Mouse (Mus musculus) kidney, adult 2 months (tissue): ENCODE measurements around the gene Mblac1. TPM values are rescaled to one million over a fixed set of nuclear protein-coding genes. Genes with fewer than 3 reads are reported as not detected.

ENCODE experiments used
- DNase-seq: peaks from one replicate; pipeline ENCODE4 v3.0.0; 2021
- H3K27ac ChIP-seq: fragments of 200-500 bp; 2 replicates; pipeline ENCODE4 v1.5.1; 2012; ENCODE audit warnings: low read depth, low read length, control low read depth, inconsistent platforms; ENCODE audit not compliant: insufficient read depth
- H3K27me3 ChIP-seq: fragments of 200-500 bp; replicated peaks from 2 replicates; pipeline ENCODE4 v1.6.1; 2012; ENCODE audit warnings: mild to moderate bottlenecking, moderate library complexity, low read length, inconsistent platforms; ENCODE audit not compliant: control insufficient read depth, insufficient read depth
- H3K36me3 ChIP-seq: fragments of 200-500 bp; 2 replicates; pipeline ENCODE4 v1.6.1; 2012; ENCODE audit warnings: mild to moderate bottlenecking, moderate library complexity, low read length, inconsistent platforms; ENCODE audit not compliant: control insufficient read depth, insufficient read depth
- H3K4me1 ChIP-seq: fragments of 200-500 bp; 2 replicates; pipeline ENCODE4 v1.6.1; 2011; ENCODE audit warnings: low read length; ENCODE audit not compliant: control insufficient read depth, insufficient read depth
- H3K4me3 ChIP-seq: fragments of 200-500 bp; 2 replicates; pipeline ENCODE4 v1.5.1; 2011; ENCODE audit warnings: mild to moderate bottlenecking, low read depth, low read length, control low read depth; ENCODE audit not compliant: insufficient read depth
- CTCF ChIP-seq: fragments of 200-500 bp; conservative IDR thresholded peaks from 2 replicates; pipeline ENCODE4 v1.5.1; 2011; ENCODE audit warnings: low read depth, mild to moderate bottlenecking, control low read depth, low read length, moderate library complexity, mixed read lengths; ENCODE audit not compliant: insufficient read depth, insufficient read length
- POLR2A ChIP-seq: fragments of 200-500 bp; IDR thresholded peaks from one replicate; pipeline ENCODE4 v1.6.1; 2011; ENCODE audit warnings: low read depth, low read length, control low read depth
- WGBS: fragments of 180-500 bp; shearing (Covaris S2); methylation state at CpG from one replicate; pipeline ENCODE4 v1.1.7; 2018; 5-methylcytosine and 5-hydroxymethylcytosine counted together
- polyA plus RNA-seq: library from polyadenylated mRNA; depleted of rRNA; stranded (reverse); fragments of >200 nt; gene quantifications from 2 replicates; pipeline ENCODE4 v1.2.3, GENCODE M21; 2012; rRNA removed

The Mblac1 gene
- 3.6 and 4.4 TPM in 2 replicates for polyA plus RNA-seq

DNA sequence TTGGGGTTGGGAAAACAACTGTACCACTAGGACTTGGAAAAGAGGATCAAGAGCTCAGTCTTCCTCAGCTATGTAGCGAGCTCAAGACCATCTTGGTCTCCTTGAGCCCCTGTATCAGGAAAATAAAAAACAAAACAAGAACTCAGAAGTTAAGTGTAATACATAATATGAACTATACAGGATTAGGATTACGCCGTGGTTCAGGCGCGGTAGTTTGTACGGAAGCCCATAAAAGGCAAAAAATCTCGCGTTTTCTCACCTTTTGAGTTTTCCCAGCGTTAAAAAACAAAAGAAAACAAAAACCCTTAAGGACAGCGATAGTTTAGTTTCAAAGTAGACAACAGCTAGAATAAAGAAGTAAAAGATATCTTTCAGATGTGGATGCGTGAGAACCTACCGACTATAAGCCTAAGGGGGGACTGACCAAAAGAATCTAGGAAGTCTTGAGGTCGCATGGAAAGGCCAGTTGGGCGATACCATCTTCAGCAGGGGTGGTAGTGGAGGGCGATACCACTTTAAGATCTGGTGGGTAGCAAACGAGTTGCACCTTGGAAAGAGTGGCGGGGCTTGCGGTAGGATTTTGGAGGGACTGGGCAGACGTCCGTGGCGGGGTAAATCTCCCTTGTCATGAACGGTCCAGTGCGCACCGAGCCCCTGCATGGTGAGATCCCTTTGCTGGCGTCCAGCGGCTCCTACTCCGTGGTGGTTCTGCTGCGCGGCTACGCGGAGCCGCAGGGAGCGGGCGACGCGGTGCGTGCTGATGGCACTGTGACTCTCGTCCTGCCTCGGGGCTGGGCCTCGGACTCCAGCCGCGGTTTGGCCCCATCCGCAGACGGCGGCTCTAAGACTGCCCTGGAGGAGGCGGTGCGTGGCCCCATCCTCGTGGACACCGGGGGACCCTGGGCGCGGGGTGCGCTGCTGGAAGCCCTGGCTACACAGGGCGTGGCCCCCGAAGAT, at the start of gene Mblac1:
Mblac1 (plus strand) TSS at position 544 of the 957 bp plus-strand sequence.
- TF ChIP-seq POLR2A, result no peak
- no peak for TF ChIP-seq CTCF
- Histone ChIP-seq H3K27me3 (no peaks in the 10 kb centered on the region), H3K27ac (peak within 1 kb of the TSS; percentile 26; the same call in 1 of the 2 replicates), H3K4me3 (peak within 1 kb of the TSS; percentile 88), H3K36me3 (no peaks in the 10 kb centered on the region), H3K4me1 (no peaks in the 10 kb centered on the region; the same call in 1 of the 2 replicates)
- peak; percentile 93 for DNase-seq
- 6% methylated on average over 54 of the region's 54 CpGs for WGBS

DNA sequence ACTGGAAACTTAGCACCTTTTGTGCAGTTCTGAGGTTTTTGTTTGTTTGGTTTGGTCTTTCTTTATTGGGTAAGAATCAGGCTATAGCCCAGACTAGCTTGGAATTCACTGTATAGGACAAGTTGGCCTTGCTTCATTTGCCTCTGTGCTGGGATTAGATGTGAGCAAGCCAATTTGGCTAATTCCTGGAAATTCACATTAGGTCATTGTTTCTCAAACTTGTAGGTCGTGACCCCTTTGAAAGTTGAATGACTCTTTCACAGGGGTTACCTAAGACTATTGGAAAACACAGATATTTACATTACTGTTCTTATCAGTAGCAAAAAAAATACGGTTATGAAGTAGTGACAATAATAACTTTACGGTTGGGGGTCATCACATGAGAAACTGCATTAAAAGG, 39.7 kb upstream of the Mblac1 start:
- WGBS, result 79% methylated on average over 3 of the region's 3 CpGs
- H3K4me1 ChIP-seq, result 0 out of 2 replicates have a peak, but pooled peaks cover 4% of the 10 kb centered on the region
- no peaks in the 10 kb centered on the region for H3K27me3 ChIP-seq
- H3K36me3 ChIP-seq, result peaks cover 7% of the 10 kb centered on the region
- DNase-seq, result no peak
- H3K4me3 ChIP-seq, result no peak overlapping the region
- no peak overlapping the region for H3K27ac ChIP-seq
- TF ChIP-seq POLR2A (no peak), CTCF (no peak)

DNA sequence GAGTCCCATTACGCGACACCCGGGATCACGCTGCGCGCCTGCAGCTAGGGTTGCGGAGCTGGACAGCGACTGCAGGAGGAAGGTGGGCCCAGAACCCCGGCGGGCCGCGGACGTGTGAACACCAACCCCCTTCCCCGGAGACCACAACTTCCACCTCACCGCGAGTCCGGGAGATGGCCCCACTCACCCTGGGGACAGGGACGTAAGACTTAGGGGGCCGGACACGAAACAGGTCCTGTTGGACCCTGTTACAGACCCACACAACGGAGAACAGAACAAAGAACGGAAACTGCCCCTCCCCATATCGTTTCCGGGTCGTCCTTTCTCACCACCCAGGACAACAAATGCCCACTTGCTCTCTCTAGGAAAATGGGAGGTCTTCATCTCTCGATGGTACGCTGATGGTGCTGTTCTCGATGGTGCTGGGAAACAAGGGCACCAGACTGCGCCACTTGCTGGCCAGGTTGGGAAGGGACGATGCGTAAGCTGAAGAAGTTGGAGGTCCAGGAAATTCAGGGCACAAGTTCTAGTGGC, 38.6 kb upstream of the Mblac1 start, which contains the start of gene Zfp113:
Zfp113 (minus strand) TSS at position 302 of the 534 bp plus-strand sequence.
- 0 out of 2 replicates have a peak, but pooled peaks cover 4% of the 10 kb centered on the region for H3K4me1 ChIP-seq
- TF ChIP-seq POLR2A (no peak), CTCF (peak; percentile 98; the same call in 1 of the 2 replicates)
- H3K36me3 ChIP-seq, result peaks cover 4% of the 10 kb centered on the region
- peak; percentile 97 for DNase-seq
- under 1% methylated on average over 31 of the region's 31 CpGs for WGBS
- peak within 1 kb of the TSS; percentile 64 for H3K4me3 ChIP-seq
- no peaks in the 10 kb centered on the region for H3K27me3 ChIP-seq
- H3K27ac ChIP-seq, result peak within 1 kb of the TSS; percentile 48

DNA sequence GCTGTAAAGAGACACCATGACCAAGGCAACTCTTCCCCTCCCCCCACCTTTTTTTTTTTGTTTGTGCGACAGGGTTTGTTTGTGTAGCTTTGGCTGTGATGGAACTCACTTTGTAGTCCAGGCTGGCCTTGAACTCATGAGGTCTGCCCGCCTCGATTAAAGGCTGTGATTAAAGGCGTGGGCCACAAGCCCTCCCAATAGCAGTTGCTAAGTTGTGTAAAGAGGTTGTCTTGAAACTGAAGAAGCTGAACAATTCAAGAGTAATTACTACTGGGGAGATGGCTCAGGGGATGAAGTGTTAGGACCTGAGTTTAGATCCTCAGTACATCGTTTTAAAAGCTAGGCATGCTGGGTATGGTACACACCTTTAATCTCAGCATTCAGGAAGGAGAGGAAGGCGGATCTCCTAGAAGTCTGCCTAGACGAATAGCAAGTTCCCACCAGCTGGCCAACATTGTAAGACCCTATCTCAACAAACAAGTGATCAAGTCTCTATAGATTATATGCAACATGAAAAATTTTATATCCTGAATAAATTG, 33.8 kb upstream of the Mblac1 start:
- no peak for TF ChIP-seq CTCF
- no peak for TF ChIP-seq POLR2A
- Histone ChIP-seq H3K27me3 (no peaks in the 10 kb centered on the region), H3K36me3 (peaks cover 2% of the 10 kb centered on the region), H3K27ac (no peak overlapping the region), H3K4me1 (peaks cover 7% of the 10 kb centered on the region; the same call in 1 of the 2 replicates), H3K4me3 (no peak overlapping the region)
- no peak for DNase-seq
- WGBS, result 67% methylated on average over 7 of the region's 7 CpGs

DNA sequence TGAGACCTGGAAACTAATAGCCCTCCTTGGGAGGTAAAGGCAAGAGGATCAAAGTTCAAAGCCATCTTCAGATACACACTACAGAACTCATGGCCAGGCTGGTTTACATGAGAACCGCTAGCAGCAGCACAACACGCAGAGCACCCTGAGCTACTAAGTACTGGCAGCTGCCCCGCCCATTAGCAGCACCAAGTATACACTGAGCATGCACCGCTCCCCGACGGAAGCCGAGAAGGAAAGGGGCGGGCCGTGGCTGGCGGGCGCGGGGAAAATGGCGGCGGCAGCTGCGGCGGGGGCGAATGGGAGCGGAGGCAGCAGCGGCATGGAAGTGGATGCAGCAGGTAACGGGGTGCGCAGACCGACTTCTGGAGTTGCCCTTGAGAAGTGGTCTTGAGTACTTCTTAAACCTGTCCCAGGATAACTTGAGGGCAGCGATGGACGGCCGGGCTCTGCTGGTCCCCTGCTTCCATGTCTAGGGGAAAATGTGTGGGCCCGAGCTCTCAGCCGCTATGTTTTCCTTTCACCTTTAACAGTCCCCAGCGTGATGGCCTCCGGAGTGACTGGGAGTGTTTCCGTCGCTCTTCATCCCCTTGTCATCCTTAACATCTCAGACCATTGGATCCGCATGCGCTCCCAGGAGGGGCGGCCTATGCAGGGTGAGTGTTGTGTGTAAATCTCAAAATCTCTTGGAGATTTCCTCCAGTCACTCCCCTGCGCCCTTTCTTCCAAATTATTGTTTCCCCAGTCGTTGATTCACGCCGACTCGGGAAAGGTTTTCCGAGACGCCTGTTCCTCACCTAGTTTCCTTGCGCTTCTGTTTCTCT, 33.1 kb upstream of the Mblac1 start, which contains the start of gene Cops6:
Cops6 (plus strand) TSS at position 230 of the 824 bp plus-strand sequence.
- Histone ChIP-seq H3K27me3 (no peaks in the 10 kb centered on the region), H3K27ac (peak within 1 kb of the TSS; percentile 75; the same call in 1 of the 2 replicates), H3K4me3 (peak within 1 kb of the TSS; percentile 99), H3K4me1 (peaks cover 7% of the 10 kb centered on the region; the same call in 1 of the 2 replicates), H3K36me3 (peaks cover 2% of the 10 kb centered on the region)
- TF ChIP-seq POLR2A, result peak; percentile 47
- TF ChIP-seq CTCF, result no peak
- WGBS, result under 1% methylated on average over 42 of the region's 42 CpGs
- peak; percentile 97 for DNase-seq

DNA sequence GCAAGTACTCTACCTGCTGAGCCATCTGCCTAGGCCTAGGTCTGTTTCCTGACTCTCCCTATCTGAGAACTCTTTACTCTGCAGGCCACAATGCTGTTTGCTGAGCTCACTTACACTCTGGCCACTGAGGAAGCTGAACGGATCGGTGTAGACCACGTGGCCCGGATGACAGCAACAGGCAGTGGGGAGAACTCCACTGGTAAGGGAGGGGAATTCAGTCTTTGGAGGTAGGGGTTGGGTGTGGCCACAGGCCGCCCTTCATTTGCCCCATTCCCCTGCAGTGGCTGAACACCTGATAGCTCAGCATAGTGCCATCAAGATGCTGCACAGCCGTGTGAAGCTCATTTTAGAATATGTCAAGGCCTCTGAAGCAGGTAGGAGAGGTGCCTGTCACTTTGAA, 31.1 kb upstream of the Mblac1 start:
- Histone ChIP-seq H3K4me1 (peaks cover 7% of the 10 kb centered on the region; the same call in 1 of the 2 replicates), H3K27me3 (no peaks in the 10 kb centered on the region), H3K4me3 (no peak overlapping the region), H3K27ac (no peak overlapping the region), H3K36me3 (peaks cover 4% of the 10 kb centered on the region)
- no peak for TF ChIP-seq POLR2A
- no peak for TF ChIP-seq CTCF
- no peak for DNase-seq
- 69% methylated on average over 6 of the region's 6 CpGs for WGBS
